Mouse (Mus musculus) lung, postnatal 36 days (tissue): ENCODE data around the gene Bcl3.
"Not testable (repeated sequence)": the region's sequence is repeated elsewhere in the genome, so short reads cannot be mapped to it uniquely, and the experiment has no call there.

Experiments used
- DNase-seq: peaks from one replicate; pipeline ENCODE4 v3.0.0; 2022; ENCODE audit warnings: mixed read lengths

Bcl3 gene

DNA sequence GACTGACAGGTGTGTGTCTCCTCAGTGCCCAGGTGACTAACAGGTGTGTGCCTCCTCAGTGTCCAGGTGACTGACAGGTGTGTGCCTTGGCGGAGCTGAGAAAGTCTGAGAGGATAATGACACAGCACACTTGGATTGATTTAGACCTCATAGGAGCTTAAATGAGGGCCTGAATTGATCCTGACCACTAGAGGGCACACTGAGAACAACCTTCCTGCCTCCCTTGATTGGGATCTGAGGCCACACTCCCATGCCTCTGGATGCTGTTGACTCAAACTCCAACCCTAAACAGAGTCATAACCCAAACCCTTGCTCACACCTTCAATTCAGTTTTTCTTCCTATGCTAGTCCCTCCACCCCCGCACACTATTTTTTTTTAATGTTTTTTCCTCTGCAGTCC, 21.8 kb downstream of the Bcl3 start:
- peak; percentile 88 for DNase-seq

DNA sequence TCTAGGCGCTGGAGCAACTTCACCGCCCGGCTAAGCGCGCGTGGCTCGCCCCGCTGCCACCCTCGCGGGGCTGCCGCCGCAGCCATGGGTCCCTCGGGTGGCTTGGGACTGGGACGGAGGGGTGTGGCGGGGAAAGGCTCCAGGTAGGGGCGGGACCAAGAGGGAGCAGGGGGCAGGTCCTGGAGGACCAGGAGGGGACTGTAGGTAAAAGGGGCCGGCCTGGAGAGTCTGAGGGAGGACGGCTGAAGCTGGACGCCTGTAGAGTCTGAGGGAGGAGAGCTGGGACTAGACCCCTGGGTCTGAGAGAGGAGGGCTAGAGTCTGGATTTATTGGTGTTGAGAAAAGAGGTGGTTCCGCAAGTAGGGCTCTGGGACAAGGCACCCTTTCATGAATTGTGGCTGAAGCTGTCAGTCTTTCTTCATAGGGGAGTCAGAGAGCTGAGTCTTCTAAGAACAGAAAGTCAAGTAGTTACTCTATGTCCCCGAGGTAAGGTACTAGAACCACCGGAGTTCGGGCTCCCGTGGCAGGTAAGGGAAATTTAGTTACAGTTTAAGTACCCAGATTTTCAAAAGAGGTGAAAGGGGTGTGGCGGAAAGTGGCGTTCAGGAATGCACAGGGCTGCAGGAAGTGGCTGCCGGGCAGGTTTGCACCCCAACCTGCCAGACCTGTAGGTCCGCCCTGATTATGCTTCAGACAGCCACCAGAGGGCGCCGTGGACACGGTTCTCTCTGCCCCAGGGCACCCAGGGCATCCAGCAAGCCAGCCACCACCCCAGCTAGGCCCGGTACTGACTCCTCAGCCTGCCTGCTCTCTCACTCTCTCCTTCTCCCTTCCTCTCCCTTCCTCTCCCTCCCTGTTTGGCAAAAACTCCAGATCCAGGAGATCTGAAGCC, 25.6 kb downstream of the Bcl3 start, which contains the start of gene Cblc:
TSS of gene Cblc (minus strand) at position 113 of the 892 bp plus-strand sequence.
- peak; percentile 92 for DNase-seq

DNA sequence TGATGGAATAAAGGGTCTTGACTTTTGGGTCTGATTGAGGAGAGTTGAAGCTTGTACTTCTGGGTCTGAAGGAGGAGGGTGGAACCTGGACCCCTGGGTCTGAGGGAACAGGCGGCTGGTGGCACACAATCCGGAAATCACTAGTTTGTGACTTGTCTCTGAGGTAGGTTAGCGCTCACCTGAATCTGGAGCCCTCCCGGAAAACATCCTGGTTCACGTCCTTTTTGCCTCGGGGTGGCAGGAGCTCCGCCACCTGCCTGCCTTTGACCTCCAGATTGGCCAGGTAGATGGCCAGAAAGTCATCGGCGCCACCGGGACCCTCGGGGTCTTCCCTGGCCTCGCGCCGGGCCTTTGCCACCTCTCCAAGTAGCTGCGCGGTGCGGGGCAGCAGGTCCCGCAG, 26.3 kb downstream of the Bcl3 start:
- no peak for DNase-seq

DNA sequence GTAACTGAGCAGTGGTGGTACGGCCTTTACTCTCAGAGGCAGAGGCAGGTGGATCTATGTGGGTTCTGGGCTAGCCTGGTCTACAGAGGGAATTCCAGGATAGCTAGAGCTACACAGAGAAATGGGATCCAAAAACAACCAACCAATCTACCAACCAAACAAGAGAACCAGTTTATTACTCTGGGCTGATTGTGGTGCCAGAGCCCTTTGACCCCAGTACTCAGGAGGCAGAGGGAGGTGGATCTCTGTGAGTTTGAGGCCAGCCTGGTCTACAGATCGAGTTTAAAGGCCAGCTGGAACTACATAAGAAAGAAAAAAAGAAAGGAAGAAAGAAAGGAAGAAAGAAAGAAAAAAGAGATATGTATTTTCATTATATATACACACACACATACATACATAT, 27.3 kb downstream of the Bcl3 start:
- no peak for DNase-seq

DNA sequence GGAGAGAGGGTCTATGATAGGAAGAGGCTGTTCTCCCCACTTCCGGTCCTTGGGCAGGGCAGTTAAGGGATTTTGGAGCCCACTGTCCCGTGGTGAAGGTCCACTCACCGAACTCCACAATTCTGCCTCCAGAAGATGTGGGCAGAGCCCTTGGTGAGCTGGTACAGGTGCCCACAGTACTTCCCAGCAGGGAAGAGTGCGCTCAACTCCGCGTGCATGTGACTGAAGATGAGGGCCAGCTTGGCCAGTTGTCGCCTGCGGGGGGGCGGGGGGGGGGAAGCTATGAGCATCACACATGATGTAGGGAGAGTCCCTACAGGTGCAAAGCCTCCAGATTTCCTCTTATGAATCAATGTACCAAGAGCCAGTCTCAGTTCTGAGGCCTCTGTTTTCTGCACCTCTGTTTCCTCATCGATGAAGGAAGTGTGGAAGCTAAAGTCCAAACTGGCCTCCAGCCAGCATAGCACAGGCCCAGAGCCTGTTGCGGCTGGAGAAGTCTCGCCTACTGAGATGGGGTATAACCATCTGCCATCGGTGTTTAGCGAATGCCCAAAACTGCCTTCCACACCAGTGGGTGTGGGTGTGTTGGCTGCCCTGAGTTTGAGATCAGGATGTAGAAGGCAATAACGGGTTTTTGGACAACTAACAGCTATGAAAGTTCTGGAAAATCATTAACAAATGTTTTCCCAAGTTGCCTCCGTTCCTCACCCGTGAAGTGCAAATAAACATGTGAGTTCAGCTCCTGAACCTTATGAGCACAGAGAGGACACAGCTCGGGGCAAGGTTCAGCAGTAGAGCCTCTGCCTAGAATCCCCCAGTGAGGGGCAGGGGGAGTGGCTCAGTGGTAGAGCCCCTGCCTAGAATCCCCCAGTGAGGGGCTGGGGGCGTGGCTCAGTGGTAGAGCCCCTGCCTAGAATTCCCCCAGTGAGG, 29.6 kb downstream of the Bcl3 start:
- no peak for DNase-seq

DNA sequence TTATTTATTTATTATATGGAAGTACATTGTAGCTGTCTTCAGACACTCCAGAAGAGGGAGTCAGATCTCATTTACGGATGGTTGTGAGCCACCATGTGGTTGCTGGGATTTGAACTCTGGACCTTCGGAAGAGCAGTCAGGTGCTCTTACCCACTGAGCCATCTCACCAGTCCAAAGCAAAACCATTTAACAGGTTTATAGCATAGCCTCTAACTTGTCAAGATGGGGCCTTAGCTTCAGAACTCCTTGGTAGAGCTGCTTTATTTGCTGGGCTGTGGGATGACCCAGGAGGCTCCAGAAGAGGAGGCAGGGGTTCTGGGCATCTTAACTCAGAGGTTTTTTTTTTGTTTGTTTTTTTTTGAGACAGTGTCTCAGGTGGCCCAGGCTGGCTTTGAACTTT, 31.1 kb downstream of the Bcl3 start:
- DNase-seq, result not testable (repeated sequence)

DNA sequence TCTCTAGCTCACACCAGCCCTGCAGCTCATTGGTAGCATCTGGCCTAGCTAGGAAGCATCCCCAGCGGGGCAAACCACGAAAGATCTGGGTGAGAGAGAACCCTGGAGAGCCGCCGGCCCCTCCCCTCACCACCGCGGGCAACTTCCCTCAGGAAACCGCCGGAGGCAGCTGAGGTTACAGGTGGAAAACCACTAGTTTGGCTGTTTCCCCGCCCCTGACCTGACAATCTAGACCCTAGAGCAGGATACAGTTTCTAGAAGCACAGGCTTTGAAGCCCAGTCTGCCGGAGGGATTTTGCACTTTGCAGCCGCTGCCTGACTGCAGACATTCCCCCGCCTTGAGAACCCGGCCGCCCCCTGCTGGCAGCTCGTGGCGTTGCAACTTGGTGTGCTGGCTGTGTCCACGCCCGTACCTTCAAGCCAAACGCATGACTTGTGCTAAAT, 32.6 kb downstream of the Bcl3 start:
- DNase-seq, result peak; percentile 92

DNA sequence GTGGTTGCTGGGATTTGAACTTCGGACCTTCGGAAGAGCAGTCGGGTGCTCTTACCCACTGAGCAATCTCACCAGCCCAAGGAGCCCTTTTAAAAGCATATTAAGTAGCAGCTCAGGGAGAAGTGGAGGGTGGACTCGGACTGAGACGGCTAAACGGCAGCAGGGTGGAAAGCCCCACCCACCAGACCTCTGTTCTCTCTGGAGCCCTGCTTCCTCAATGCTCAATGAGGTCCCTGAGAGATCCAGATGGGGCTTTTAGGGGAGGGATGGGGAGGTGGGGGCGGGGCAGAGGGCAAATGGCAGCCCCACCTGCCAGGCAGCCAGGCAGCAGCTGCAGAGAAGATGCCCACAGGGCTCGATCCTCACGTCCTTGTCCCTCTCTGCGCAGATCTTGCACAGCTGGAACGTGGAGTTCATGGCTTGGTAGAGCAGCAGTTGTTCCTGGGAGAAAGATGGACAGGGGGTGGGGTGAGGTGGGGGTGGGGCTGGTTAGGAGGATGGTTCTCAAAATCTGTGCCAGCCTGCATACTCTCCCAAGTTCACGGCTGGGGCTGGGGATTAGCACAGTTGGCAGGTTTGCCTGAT, 36.6 kb downstream of the Bcl3 start:
- no peak for DNase-seq

DNA sequence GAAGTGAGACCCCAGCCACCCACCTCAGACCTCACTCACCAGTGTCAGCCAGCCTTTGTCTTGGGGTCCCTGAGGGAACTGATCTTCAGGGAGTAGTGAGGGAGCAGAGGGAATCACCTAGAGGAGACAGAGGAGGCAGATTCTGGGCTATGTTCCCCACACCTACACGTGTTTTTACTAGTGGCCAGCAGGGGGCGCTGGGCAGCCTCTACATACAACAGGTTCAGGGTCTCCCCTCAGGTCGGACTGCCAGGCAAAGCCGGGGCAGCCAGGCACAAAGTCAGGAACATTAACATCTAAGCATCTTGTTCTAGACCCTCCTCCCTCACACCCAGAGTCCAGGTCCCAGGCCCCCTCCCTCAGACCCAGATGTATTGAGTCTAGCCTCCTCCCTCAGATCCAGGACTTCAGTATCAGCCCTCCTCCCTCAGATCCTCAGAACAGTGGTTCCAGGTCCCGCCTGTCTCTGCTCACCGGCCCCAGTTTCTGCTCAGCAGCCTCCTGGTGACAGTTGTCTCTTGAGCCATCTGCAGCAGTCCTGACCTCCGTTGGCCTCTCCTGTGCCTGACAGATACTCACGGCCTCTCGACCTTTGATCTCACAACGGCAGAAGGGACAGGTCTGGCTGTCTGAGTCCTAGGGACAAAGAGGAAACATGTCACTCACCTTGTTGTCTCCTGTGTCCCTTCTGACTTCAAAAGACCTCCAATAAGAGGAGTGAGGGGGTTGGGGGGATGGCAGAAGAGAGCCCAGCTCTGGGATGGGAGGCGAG, 37.6 kb downstream of the Bcl3 start:
- no peak for DNase-seq

DNA sequence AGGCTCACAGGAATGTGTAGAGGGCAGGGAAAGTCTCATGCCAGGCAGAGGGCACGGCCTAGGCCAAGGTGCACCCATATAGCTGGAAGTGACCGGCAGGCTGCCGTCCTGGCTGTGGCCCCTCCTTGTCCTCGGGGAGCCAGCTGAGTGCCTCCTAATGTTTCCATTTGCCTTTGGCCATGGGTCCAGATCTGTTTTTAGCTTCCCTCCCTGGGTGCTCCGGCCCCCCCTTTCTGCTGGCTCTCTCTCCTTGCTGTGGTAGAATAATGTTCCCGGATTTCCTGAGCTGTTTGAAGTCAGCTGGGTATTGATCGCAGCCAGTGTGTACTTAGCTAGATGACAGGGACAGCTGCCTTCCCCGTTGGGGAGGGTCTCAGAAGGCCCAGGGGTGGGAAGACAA, 38.9 kb downstream of the Bcl3 start:
- peak; percentile 84 for DNase-seq

DNA sequence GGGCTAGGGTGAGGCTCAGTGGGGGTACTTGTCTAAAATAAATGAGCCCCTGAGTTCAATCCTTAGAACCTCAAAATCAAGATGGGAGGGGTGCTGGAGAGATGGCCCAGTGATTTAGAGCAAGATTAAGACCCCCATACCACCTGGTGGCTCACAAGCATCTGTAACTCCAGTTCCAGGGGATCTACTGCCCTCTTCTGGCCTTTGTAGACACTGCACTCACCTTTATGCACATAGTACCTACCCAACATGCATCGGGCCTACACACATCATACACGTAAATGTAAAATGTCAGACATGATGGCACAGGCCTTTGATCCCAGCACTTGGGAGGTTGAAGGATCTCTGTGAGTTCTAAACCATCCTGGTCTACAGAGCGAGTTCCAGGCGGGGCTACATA, 39.9 kb downstream of the Bcl3 start:
- DNase-seq, result peak; percentile 83

DNA sequence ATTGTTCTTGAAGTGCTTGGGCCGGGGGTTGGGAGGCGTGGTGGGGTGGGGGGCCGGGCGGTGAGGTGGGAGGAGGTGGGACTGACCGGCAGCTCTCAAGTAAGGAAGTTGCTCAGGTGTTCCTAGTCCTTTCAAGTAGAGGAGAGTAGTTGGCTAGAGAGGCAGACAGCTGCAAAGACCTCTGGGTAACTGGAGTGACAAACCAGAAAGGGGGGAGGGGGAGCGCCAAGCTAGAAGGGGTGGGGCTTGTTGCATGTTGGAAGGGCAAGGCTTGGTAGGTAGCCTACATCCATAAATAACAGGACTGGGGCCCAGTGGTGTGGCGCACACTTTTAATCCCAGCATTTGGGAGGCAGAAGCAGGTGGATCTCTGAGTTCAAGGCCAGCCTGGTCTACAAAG, 40.8 kb downstream of the Bcl3 start:
- no peak for DNase-seq

DNA sequence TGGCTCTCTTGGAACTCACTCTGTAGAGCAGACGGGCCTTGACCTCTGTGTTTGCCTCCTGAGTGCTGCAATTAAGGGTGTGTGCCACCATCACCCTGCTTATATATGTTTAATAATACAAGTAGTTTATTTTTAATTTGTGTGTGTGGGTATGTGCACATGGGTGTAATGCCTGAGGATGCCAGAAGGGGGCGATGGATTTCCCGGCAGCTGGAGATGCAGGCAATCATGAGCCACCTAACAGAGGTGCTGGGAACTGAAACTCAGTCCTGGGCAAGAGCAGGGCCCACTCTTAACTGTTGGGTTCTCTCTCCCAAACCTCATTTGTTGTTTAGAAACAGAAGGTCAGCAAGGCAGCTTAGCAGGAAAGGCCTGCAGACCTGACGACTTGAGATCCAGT, 42.7 kb downstream of the Bcl3 start:
- DNase-seq, result no peak

DNA sequence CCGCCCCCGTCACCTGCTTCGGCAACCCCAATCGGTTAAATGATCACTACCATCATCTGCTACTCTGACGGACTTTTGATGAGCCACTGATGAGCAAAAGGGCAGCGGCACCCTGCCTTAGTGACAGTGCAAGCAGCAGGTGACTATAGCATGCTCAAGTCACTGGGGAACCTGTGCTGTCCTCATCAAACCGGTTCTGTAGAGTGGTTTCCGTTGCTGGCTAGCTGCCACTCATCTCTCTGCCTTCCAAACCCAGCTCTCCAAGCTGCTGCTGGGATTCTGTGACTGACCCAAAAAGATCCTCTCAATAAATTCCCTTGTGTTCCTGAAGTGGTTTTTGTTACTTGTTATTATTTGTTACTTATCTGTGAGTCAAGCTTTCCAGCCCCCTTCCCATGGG, 43.9 kb downstream of the Bcl3 start:
- DNase-seq, result peak; percentile 89

DNA sequence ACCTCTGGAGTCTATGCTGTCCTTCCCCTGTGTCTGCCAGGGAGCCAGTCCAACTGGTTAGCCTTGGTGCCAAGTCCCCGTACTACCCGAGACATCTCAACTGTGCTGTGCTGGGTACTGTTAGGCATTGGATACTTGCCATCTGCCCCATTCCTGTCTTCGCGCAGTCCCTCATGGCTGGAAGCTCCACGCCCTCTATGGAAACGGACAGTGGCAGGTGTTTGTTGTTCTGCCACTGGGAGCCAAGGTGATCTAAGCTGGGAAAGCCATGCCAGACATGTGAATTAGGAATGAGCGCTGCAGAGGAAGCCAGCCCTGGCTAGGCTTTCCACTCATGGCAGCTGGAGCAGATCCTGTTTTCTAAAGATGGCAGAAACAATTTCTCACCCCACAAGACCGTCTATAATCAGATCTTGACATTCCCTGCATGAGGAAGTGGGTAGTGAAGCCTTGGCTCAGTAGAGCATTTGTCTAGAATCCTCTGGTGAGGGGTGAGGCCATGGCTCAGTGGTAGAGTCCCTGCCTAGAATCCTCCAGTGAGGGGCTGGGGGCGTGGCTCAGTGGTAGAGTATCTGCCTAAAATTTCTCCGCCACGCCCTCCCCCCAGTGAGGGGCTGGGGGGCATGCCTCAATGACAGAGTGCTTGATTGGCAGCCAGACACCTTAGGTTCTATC, 45.4 kb downstream of the Bcl3 start:
- DNase-seq, result no peak

DNA sequence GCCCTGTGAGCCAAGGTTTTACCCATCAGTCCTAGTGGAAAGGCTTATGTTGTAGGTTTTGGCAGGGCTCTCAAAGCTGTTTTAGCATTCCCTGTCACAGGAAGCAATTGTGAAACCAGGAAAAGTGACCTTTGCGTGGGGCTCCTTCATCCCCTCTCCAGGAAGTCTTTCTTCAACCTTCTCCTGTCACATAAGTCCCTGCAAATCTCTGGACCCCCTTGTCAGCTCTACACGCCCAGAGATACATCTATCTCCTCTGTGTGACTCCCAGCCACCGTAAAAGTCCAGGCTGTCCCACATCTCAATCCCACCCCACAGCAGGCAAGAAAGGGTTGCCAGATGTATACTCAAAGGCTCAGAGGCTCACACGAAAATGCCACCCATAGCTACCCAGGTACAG, 50.9 kb downstream of the Bcl3 start:
- DNase-seq, result no peak

DNA sequence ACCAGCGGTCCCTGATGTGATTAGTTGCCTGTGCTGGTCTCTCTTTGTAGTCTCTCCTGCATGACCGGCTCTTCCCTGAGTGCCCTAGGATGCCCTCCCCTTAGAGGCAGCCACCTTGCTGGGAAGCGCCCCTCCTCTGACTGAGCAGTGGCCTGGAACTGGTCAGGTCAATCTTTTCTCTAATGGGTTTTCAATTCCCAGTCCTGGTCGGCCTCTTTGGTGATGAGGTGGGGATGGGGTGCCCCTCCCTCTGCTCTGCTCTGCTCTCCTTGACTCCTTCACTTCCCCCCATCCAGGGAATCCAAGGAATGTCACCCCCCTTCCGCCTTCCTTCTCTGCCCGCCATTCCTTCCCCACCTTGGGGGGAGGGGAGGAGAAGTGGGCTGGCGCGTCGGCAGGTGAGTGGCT, 51.6 kb downstream of the Bcl3 start, which contains the start of gene Bcam:
TSS of gene Bcam (minus strand) at position 33 of the 408 bp plus-strand sequence.
- DNase-seq, result peak; percentile 71

DNA sequence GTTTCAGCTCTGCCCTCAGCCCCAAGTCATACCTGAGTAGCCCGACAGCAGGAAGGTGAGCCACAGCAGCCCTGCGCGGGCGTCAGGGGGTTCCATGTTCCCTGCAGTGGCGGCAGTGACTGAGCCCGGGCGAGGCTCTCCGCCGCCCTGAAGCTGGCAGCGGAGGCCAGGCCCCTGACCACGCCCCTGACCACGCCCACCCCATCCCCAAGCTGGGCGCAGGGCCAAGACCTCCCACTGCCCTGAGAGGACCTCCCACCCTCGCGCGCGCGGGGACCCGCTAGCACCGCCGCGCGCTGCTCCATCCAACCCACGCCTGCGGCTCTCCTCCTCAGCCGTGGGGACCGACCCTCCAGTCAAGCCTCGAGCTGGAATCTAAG, 52.2 kb downstream of the Bcl3 start:
- peak; percentile 94 for DNase-seq

DNA sequence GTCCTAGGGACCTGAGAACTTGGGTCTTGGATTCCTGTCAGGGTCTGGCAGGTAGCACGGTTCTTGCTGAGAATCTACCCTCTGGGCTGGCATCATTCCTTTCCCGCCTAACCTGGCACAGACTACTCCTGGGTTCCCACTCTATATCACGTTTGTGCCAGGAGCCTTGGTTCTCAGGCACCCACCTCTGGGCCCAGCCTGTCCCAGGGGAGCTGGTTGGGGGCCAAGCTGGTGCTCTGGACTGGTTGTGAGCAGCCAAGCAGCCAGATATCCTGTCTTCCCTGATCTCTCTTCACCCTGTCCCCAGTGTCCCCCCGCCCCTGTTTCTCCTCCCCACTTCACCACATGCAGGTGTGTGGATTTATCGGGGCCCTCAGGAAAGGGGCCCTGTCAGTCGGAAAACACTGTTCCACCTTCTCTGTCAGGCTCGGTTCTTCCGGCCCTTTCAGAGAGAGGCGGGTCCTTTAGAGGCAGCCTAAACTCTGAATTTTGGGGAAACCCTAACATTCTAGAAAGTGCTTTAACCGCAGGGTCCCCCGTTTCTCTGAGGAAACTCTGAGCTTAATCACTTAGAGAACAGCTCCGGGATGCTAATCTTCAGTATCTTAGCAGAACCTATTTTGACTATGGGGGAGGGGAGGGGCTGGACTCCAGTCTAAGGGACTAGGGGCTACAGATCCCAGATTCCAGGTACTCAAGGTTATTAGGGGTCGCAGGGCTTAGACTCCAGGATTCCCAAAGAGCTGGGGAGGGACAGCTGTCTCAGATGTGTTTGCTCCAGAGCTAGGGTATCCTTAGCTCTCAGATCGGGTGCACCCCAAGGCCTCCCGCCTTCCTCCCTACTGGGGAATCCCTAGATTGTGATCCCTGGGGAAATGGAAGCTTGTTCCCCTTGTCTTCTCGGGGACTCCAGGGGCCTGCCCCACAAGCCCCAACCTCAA, 52.9 kb downstream of the Bcl3 start:
- no peak for DNase-seq

DNA sequence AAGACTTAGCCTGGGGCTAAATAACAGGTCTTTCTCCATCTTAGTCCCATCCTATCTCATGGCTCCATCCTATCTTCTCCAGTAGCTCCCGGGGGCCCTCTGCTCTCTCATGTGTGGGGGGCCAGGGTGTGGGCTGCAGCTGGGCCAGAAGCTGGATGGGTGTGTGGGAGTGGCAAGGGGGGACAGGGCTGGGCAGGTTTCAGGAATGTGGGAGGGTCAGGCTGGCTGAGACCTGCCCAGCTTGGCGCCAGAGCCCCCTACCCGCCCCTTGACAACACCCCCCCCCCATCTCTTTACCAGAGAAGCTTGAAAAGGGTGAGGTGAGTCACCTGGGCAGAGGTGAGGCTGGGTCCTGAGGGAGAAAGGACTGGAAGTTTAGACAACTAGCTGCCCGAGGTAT, 53.6 kb downstream of the Bcl3 start:
- DNase-seq, result no peak

DNA sequence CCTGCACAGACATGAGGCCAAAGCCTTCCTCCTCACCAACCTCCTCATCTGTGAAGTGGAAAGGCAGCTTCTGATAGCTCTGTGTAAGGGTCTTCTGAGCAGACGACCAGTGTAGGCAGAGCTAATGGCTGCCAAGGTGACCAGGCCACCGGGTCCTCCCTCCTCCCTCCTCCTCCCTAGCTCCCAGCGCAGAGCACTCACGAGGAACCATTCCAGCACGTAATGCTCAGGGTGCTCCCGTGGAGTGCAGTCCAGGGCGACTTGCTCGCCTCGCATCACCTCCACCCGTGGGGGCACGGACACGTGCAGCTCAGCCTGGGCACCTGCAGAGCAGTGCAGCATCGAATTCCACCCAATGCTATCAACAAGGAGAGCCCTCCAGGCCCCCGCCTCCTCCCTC, 54.3 kb downstream of the Bcl3 start:
- DNase-seq, result no peak
